Mouse (Mus musculus): ENCODE data around the gene Sephs1.
"Not testable (repeated sequence)": the region's sequence is repeated elsewhere in the genome, so short reads cannot be mapped to it uniquely, and the experiment has no call there.

Gene Sephs1

GRCm38 (mm10) chr2:4908771-4909315, 27.5 kb downstream of the Sephs1 start:
- no peak for DNase-seq

DNA sequence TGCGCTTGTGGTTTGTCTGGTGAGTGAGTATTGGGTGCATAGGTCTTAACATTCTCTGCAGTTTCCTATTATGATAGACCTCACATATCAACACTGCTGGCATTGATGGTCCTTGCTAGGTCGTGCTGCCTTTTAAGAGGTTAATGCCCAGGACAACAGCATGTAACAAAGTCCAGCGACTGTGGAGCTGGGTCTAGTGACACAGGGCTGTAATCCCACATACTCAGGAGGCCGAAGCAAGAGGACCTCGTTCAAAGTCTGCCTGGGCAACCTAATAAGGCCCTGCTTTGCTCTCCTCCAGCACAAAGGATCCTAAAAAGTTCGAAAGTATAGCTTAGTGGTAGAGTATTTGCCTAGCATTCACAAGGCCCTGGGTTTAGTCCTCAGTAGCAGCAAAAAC, 28.5 kb downstream of the Sephs1 start:
- DNase-seq = no peak

DNA sequence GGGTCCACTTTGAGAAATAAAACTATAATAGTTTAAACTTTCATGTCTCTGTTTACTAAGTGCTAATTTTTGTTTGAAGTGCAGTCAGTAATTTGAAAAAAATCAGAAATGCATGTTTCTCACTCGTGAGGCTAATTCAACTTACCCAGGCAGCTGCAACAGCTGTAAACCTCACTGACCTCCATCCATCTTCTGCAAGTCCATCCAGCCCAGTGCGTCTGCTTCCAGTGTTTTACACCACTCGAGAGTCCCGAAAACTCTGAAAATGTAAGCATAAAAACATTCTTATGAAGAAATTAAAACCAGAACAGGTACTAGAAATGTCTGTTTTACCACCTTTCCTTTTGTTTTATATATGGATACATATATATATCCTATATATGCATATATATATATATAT, 29.2 kb downstream of the Sephs1 start:
- DNase-seq = no peak

GRCm38 (mm10) chr2:4913949-4914348, 32.6 kb downstream of the Sephs1 start:
- no peak for DNase-seq

DNA sequence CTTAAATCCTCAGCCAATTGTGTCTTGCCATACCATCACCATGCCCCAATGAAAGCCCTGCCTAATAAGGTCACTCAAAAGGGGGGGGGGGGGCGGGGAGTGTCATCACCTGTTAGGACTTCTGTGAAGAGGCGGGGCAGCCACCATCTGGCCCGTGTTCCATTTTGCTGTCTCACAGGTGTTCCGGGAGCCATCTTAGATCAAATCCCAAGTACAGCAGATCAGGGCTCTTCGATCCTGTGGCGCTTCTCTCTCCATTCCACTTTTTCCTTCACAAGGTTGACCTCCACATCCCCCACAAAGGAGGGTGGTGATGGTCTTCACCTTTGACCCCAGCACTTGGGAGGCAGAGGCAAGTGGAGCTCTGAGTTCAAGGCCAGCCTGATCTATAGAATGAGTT, 34.7 kb downstream of the Sephs1 start:
- DNase-seq = no peak

- DNase-seq = peak; percentile 54
These were observed 36.1 kb downstream of the Sephs1 start for GRCm38 (mm10) chr2:4917326-4918021.

DNA sequence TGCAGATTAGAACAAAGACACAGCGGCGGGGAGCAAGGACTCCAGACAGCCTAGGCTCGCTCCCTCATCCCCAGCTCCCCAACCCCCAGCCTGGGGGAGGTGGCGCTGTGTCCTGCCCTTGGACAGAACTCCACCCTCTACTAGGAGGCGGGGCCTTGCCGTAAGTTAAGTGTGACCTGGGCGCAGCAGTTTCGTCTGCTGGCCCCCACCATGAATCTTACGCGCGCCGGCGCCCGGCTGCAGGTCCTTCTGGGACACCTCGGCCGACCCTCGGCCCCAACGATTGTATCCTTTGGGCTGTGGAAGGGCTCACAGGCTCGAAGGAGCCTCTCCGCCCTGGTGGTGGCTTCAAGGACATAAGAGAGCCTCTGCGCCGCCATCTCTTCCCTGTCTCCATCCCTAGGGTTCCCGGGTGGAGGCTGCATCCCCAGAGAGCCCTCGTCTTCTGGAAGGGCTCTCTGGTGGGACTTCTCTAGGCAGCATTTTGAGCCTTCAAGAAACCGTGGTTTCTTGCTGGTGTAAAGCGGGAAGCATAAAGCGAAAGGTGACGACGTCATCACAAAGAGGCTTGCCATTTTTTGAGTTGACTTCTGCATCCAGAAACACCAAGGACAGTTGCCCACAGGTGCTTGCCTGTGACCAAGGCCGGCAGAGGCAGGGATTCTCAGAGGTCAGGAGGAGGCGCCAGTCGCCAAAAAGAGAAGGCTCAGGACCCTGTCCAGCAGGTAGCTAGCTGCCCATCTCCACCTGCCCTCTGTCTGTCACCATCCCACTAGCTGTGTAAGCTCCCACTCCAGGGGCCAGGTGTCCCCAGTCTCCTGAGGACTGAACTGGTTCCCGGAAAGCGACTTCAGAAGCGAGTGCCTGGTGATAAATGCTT, 37.7 kb downstream of the Sephs1 start, which contains the start of gene Phyh:
Phyh (plus strand) TSS at position 160 of the 880 bp plus-strand sequence.
- peak; percentile 65 for DNase-seq

DNA sequence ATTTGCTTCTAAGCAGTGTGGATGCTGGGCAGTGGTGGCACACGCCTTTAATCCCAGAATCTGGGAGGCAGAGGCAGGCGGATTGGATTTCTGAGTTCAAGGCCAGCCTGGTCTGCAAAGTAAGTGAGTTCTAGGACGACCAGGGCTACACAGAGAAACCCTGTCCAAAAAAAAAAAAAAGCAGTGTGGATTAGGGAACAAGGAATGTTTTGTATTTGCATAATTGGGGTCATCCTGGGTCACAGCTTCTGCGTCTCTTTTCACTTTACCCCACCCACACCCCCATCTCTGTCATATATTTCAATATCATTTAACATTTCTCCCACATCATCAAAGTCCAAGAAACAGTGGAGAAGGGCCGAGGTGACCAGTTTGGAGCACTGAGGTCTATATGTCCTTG, 39.7 kb downstream of the Sephs1 start:
- DNase-seq = no peak

GRCm38 (mm10) chr2:4922476-4923164, 41.3 kb downstream of the Sephs1 start:
- no peak for DNase-seq

GRCm38 (mm10) chr2:4927391-4927790, 46.0 kb downstream of the Sephs1 start:
- DNase-seq = no peak

GRCm38 (mm10) chr2:4929230-4929629, 47.9 kb downstream of the Sephs1 start:
- DNase-seq = no peak

DNA sequence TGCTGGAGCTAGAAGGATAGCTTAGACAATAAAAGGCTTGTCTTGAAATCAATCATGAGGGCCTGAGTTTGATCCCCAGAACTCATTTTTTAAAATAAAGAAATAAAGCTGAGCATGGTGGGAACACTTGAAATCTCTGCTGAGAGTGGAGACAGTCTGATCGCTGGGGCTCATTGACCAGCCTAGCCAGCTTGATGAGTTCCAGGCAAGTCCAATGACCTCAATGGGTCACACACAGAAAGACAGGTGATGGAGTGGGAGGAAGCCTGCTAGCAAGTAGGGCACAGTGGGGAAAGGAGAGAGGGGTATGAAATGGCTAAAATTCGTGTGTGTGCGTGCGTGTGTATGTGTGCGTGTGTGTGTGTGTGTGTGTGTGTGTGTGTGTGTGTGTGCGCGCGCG, 53.2 kb downstream of the Sephs1 start:
- no peak for DNase-seq

GRCm38 (mm10) chr2:4937931-4938330, 56.6 kb downstream of the Sephs1 start:
- no peak for DNase-seq

DNA sequence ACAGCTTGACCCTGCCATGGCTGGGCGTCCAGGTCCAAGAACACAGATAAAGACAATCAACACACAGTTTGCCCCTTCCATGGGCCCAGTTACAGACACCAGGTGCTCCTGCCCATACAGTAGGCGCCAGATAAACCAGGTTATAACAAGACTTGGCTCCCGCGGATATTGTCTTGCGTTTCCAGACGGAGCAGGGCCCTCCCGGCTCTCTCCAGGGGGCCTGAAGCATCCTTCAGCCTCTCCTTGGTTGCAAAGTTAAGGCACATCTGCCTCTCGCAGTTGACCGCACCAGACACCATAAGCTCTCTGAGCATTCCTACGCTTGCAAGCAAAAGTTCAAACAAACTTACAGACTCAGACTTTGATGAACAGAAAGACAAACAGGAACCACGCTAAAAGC, 59.5 kb downstream of the Sephs1 start:
- no peak for DNase-seq

GRCm38 (mm10) chr2:4949691-4950090, 68.3 kb downstream of the Sephs1 start:
- DNase-seq = not testable (repeated sequence)

DNA sequence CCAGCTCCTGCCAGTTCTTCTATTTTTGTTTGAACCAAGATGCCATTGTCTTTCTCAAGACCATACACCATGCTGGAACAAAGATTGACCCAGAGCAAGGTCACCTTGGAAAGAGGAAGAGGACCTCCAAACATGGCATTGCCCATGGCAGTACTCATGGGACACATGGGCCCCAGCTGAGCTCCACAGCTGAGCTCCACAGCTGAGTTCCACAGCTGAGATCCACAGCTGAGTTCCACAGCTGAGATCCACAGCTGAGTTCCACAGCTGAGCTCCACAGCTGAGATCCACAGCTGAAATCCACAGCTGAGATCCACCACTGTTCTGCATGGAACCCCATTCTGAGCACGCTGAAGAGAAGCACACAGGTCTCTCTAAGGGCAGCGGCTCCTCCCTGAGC, 69.6 kb downstream of the Sephs1 start:
- DNase-seq = no peak

DNA sequence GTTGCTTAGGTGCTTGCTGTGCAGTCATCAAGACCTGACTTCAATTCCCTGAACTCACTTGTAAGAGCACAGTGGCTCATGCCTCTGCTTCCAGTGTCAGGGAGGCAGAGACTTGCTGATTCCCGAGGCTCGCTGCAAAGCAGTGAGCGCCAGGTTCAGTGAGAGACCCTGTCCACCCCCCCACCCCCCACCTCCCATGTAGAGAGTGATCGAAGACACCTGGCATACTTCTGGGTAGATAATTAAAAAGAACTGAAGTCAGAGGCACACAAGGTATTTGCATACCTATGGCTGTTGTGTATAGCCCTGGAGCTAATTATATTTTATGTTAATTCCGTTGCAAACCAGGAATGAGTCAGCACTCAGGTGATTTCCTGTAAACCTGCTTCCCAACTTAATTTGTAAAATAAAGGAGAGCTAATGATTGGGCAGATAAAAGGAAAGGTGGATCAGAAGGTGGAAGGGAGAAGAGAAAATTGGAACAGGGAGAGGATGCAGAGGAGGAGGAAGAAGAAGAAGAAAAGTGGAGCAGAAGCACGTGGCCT, 72.9 kb downstream of the Sephs1 start:
- no peak for DNase-seq

- DNase-seq = no peak
These were observed 76.7 kb downstream of the Sephs1 start for GRCm38 (mm10) chr2:4958039-4958438.

All from right cerebral cortex, postnatal 4 days (tissue).